Mouse (Mus musculus): Measurements from ENCODE around the gene Pgls. TPM values are rescaled to one million over a fixed set of nuclear protein-coding genes. Genes with fewer than 3 reads are reported as not detected.

Pgls gene
- total RNA-seq, 2 experiments from 2014 or later = 26.3 to 26.9 TPM

DNA sequence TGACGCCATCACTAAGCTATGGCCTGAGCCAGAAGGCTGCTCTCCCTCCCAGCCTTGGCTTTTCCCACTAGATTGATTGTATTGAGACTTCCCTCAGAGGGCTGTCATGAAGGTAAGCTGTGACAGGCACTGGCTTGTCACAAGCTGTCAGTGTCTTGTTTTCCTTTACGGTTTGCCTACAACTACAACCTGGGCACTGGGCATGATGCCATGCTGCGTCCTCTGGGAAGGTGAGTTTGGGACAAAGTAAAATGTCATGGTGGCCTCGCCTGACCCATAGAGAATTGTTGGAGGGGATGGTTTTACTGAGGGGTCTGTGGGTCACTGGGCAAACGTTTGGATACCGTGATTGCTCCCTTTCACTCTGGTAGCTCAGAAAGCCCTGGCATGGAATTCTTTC lies 46.3 kb downstream of the Pgls start:
- DNase-seq = no peak

DNA sequence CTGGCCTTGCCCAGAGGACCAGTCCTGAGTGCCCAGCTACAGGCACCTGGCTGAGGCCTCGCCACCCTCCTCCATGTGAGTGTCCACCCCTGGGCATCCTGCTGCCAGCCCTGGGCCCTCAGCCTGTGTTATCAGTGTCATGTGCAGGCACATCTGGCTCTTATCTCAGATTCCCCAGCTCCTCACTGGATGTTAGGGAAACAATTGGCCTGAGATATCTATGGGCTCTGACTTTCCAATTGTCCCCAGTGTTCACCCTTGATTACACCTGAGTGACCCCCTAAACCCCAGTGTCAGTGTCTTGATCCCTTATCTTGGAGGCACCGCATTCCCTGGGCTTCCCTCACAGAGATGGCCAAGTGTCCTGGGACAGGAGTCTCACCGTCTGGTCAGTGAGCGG lies 47.3 kb downstream of the Pgls start:
- no peak for DNase-seq

DNA sequence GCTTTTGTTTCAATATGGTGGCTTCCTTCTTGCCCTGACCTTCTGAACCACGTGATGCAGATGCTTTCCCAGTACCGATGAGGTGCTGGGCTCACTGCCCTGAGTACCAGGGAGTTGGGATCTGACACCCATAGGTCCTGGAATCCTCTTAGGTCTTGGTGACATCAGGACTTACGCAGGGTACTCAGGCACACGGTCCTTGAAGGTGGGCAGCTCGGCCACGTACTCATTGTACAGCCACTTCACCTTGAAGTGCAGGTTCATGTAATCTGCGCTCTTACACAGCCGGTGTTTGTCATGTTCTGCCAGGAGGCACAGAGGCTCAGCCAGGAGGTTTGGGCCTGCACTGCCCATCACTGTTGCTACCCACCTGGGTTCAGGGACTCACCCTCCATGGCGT lies 53.5 kb downstream of the Pgls start:
- no peak for DNase-seq

Small RNA genes within 50 kb of the gene (microRNA-seq; reads per million reads assigned to microRNA genes)
- gene Mir6769b (ENCODE audit: borderline replicate concordance in 2 of 2) = 0 reads per million in 2 experiments

Other genes starting within 250 kb of the Pgls start
- gene Use1, start 225.3 kb upstream of the Pgls start, total RNA-seq (2021) = 10 to 100 TPM; 84.5 to 94.4 TPM
- 1 to 10 TPM; 6.9 to 8.0 TPM for gene Ocel1, start 220.9 kb upstream of the Pgls start, total RNA-seq (2021)
- 10 to 100 TPM; 21.6 to 21.7 TPM for gene Nr2f6, start 210.2 kb upstream of the Pgls start, total RNA-seq (2021)
- gene Ushbp1, start 196.4 kb upstream of the Pgls start, total RNA-seq (2021) = 1 to 10 TPM; 5.5 to 9.9 TPM
- 10 to 100 TPM; 59.2 to 71.2 TPM for gene Babam1, start 195.3 kb upstream of the Pgls start, total RNA-seq (2021)
- gene Ankle1, start 186.2 kb upstream of the Pgls start, total RNA-seq (2021) = under 1 TPM; 0.20 to 0.29 TPM
- 10 to 100 TPM; 27.6 to 28.9 TPM for gene Abhd8, start 128.5 kb upstream of the Pgls start, total RNA-seq (2021)
- gene Mrpl34, start 127.2 kb upstream of the Pgls start, total RNA-seq (2021) = 10 to 100 TPM; 62.6 to 75.2 TPM
- 10 to 100 TPM; 23.9 to 24.9 TPM for gene Dda1, start 123.0 kb upstream of the Pgls start, total RNA-seq (2021)
- gene Ano8, start 106.2 kb upstream of the Pgls start, total RNA-seq (2021) = 10 to 100 TPM; 17.1 to 18.4 TPM
- gene Gtpbp3, start 104.1 kb upstream of the Pgls start, total RNA-seq (2021) = 10 to 100 TPM in 1 of 2 experiments, 1 to 10 TPM in 1; 9.6 to 11.5 TPM
- 10 to 100 TPM in 1 of 2 experiments, 1 to 10 TPM in 1; 8.4 to 22.5 TPM for gene Plvap, start 80.4 kb upstream of the Pgls start, total RNA-seq (2021)
- not detected for gene Ccdc194, start 66.5 kb upstream of the Pgls start, total RNA-seq (2021)
- gene Bst2, start 54.7 kb upstream of the Pgls start, total RNA-seq (2021) = 1 to 10 TPM; 7.6 to 8.9 TPM
- gene Mvb12a, start 49.3 kb upstream of the Pgls start, total RNA-seq (2021) = 10 to 100 TPM; 23.0 to 23.6 TPM
- not detected for gene Tmem221, start 33.3 kb upstream of the Pgls start, total RNA-seq (2021)
- gene Nxnl1, start 25.6 kb upstream of the Pgls start, total RNA-seq (2021) = under 1 TPM in 1 of 2 experiments, not detected in 1; 0.24 TPM
- gene Slc27a1, start 23.3 kb upstream of the Pgls start, total RNA-seq (2021) = 10 to 100 TPM; 62.6 to 62.9 TPM
- gene Fam129c, start 5.5 kb downstream of the Pgls start, total RNA-seq (2021) = under 1 TPM; 0.29 to 0.38 TPM
- gene Colgalt1, start 18.8 kb downstream of the Pgls start, total RNA-seq (2021) = 10 to 100 TPM; 35.3 to 36.0 TPM
- gene Unc13a, start 79.6 kb downstream of the Pgls start, total RNA-seq (2021) = under 1 TPM in 1 of 2 experiments, not detected in 1; 0.29 TPM
- 1 to 10 TPM; 1.9 to 3.0 TPM for gene Jak3, start 84.1 kb downstream of the Pgls start, total RNA-seq (2021)
- gene Insl3, start 97.0 kb downstream of the Pgls start, total RNA-seq (2021) = 1 to 10 TPM in 1 of 2 experiments, under 1 TPM in 1; 0.49 to 2.7 TPM
- 1 to 10 TPM; 1.5 to 3.8 TPM for gene B3gnt3, start 109.6 kb downstream of the Pgls start, total RNA-seq (2021)
- gene Fcho1, start 133.5 kb downstream of the Pgls start, total RNA-seq (2021) = not detected